Mouse (Mus musculus) erythroblast, embryonic 14.5 days (primary cell): Measurements from ENCODE around the gene Gadl1.

Experiments used
- GATA1 ChIP-seq: IDR thresholded peaks from 2 replicates; pipeline ENCODE4 v1.6.1; 2012; ENCODE audit warnings: low read length, inconsistent platforms, mixed read lengths
- TAL1 ChIP-seq: IDR thresholded peaks from 3 replicates; pipeline ENCODE4 v1.6.1; 2012; ENCODE audit warnings: low read length, inconsistent platforms, mixed read lengths

- TF ChIP-seq TAL1 (no peak), GATA1 (no peak)
Observed at GRCm38 (mm10) chr9:116013911-116014310, 104.7 kb downstream of the Gadl1 start.
